Mouse (Mus musculus) heart, postnatal 0 days (tissue): Measurements from ENCODE around the gene Nkain4. TPM values are rescaled to one million over a fixed set of nuclear protein-coding genes. Genes with fewer than 3 reads are reported as not detected.

ENCODE experiments used
- ATAC-seq: fragments of 200-750 bp; cut with Nextera tagmentation; 2 replicates; pipeline ENCODE4 v1.8.0; 2017; ENCODE audit warnings: low read depth, moderate number of reproducible peaks, moderate library complexity; ENCODE audit not compliant: insufficient read depth
- DNase-seq: peaks from one replicate; pipeline ENCODE4 v3.0.0-alpha.2; 2016; ENCODE audit warnings: low spot score
- H3K27ac ChIP-seq: fragments of 300-500 bp; sonication (generic); 2 replicates; pipeline ENCODE4 v1.5.1; 2014; ENCODE audit warnings: low read depth, mild to moderate bottlenecking
- H3K27me3 ChIP-seq: fragments of 300-500 bp; sonication (generic); 2 replicates; pipeline ENCODE4 v1.6.1; 2014; ENCODE audit warnings: low read length, mixed read lengths; ENCODE audit not compliant: control insufficient read depth, insufficient read depth
- H3K36me3 ChIP-seq: fragments of 300-500 bp; sonication (generic); replicated peaks from 2 replicates; pipeline ENCODE4 v1.6.1; 2014; ENCODE audit warnings: low read length, mixed read lengths; ENCODE audit not compliant: control insufficient read depth, insufficient read depth
- H3K4me1 ChIP-seq: fragments of 300-500 bp; sonication (generic); 2 replicates; pipeline ENCODE4 v1.6.1; 2014; ENCODE audit warnings: antibody characterized with exemption; ENCODE audit not compliant: control insufficient read depth, insufficient read depth
- H3K4me2 ChIP-seq: fragments of 300-500 bp; sonication (generic); 2 replicates; pipeline ENCODE4 v1.6.1; 2014; ENCODE audit warnings: low read depth, mild to moderate bottlenecking, low read length, moderate library complexity
- H3K4me3 ChIP-seq: fragments of 300-500 bp; sonication (generic); 2 replicates; pipeline ENCODE4 v1.5.1; 2014; ENCODE audit warnings: low read depth, low read length
- H3K9ac ChIP-seq: fragments of 300-500 bp; sonication (generic); replicated peaks from 2 replicates; pipeline ENCODE4 v1.6.1; 2014; ENCODE audit warnings: low read depth, low read length, mixed read lengths
- H3K9me3 ChIP-seq: fragments of 300-500 bp; sonication (generic); replicated peaks from 2 replicates; pipeline ENCODE4 v1.6.1; 2016; ENCODE audit warnings: low read length; ENCODE audit not compliant: control insufficient read depth
- CTCF ChIP-seq: IDR thresholded peaks from 2 replicates; pipeline ENCODE4 v1.5.1; 2016; ENCODE audit warnings: antibody characterized with exemption, control low read depth, low read depth
- EP300 ChIP-seq: IDR thresholded peaks from 2 replicates; pipeline ENCODE4 v1.6.1; 2016; ENCODE audit warnings: antibody characterized with exemption, low read depth
- WGBS: fragments of 180-500 bp; shearing (Covaris S2); extraction: QIAGEN DNeasy Blood & Tissue Kit; methylation state at CpG from one replicate; pipeline ENCODE4 v1.1.7; 2014; 5-methylcytosine and 5-hydroxymethylcytosine counted together
- microRNA-seq: library from miRNA; unstranded; fragments of <30 nt; microRNA quantifications from one replicate; pipeline ENCODE4, GENCODE M21; 2016
- polyA plus RNA-seq: library from polyadenylated mRNA; unstranded; fragments of >200 nt; fragmentation: Nextera tagmentation; extraction: Ambion mirVana; gene quantifications from 2 replicates; pipeline ENCODE4 v1.2.1, GENCODE M21; 2015
- total RNA-seq: library from RNA; depleted of rRNA; stranded (reverse); fragments of >200 nt; gene quantifications from 2 replicates; pipeline ENCODE4 v1.2.3, GENCODE M21; 2014; ENCODE audit warnings: low replicate concordance; rRNA removed

Gene Nkain4
- total and polyA plus RNA-seq, 2 experiments from 2014 or later: 9.8 to 27.6 TPM

DNA sequence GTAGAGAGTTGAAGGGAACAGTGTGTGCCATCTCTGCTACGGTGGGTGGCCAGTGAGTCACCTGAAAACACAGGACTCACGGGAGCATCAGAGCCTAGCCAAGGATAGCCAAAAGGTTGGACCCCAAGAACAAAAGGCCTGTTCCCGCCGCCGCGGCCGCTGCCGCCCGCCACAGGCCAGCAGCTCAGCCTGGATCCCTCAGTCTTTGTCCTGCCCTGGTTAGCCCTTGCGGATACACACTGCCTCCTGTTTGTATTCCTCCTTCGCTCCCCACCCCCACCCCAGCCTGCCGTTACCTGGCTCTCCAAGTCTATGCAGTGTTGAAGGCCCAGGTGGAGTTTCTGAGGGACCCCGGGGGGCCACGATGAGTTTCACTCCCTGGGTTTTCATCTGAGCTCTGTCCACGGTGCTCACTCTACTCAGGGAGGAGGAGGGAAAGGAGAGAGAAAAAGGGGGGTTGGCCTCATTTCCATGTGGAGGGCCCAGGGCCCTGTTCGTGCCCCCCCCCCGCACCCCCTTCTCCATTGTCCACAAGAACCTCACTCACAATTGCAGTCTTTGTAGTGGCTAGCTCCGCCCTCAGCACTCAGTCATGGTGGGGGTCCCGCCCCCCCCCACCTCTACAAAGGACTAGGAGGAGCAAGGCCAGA, 65.1 kb downstream of the Nkain4 start:
- Histone ChIP-seq H3K9me3 (no peaks in the 10 kb centered on the region), H3K36me3 (no peaks in the 10 kb centered on the region), H3K27me3 (peaks cover 94% of the 10 kb centered on the region), H3K4me2 (no peak overlapping the region), H3K4me3 (no peak overlapping the region), H3K9ac (no peak overlapping the region), H3K4me1 (no peaks in the 10 kb centered on the region), H3K27ac (no peak overlapping the region)
- DNase-seq: no peak
- no peak for ATAC-seq
- TF ChIP-seq CTCF (no peak), EP300 (no peak)
- WGBS: 7% methylated on average over 18 of the region's 19 CpGs

DNA sequence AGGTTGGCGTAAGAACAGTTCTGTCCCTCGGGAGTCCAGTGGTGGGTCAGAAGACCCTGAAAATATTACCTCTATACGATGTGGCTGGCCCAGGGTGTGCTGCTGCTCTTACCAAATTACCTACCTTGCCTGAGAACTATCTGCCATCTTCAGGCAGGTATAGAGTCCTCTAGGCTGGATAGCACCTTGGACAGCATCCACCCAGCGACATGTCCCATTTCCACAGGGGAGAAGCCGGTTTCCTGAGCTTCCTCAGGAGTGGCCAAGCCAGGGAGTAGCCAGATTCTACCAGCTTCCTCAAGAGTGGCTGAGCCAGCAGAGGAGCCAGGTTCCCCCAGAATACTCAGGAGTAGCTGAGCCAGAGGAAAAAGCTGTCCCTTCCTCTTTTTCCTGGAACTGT, 69.2 kb downstream of the Nkain4 start:
- DNase-seq: no peak
- Histone ChIP-seq H3K4me2 (no peak overlapping the region), H3K27me3 (peaks cover 55% of the 10 kb centered on the region), H3K4me1 (no peaks in the 10 kb centered on the region), H3K9ac (no peak overlapping the region), H3K9me3 (no peaks in the 10 kb centered on the region), H3K4me3 (no peak overlapping the region), H3K36me3 (no peaks in the 10 kb centered on the region), H3K27ac (no peak overlapping the region)
- TF ChIP-seq EP300: no peak
- TF ChIP-seq CTCF: no peak
- 47% methylated on average over 5 of the region's 5 CpGs for WGBS
- no peak for ATAC-seq

Small RNA genes lying within 50 kb of the gene (microRNA-seq; reads per million reads assigned to microRNA genes)
- not detected for gene Mir124a-3

Other genes starting within 250 kb of the Nkain4 start
- 22.8 and 28.3 TPM in 2 replicates for gene Dido1, start 244.7 kb downstream of the Nkain4 start, total RNA-seq
- gene Dido1, start 244.7 kb downstream of the Nkain4 start, polyA plus RNA-seq: 9.9 and 12.2 TPM in 2 replicates
- gene Gid8, start 244.6 kb downstream of the Nkain4 start, total RNA-seq: 26.7 and 29.8 TPM in 2 replicates
- 51.9 and 52.6 TPM in 2 replicates for gene Gid8, start 244.6 kb downstream of the Nkain4 start, polyA plus RNA-seq
- 1.5 TPM in 1 of 2 replicates, not detected in the other for gene Slc17a9, start 229.4 kb downstream of the Nkain4 start, total RNA-seq
- gene Slc17a9, start 229.4 kb downstream of the Nkain4 start, polyA plus RNA-seq: 0.44 and 0.60 TPM in 2 replicates
- gene Bhlhe23, start 177.8 kb downstream of the Nkain4 start, total RNA-seq: not detected in 2 replicates
- not detected in 2 replicates for gene Bhlhe23, start 177.8 kb downstream of the Nkain4 start, polyA plus RNA-seq
- 15.8 and 51.0 TPM in 2 replicates for gene Ythdf1, start 33.8 kb downstream of the Nkain4 start, total RNA-seq
- gene Ythdf1, start 33.8 kb downstream of the Nkain4 start, polyA plus RNA-seq: 27.1 and 27.7 TPM in 2 replicates
- gene Birc7, start 25.7 kb downstream of the Nkain4 start, total RNA-seq: 0.84 TPM in 1 of 2 replicates, not detected in the other
- gene Birc7, start 25.7 kb downstream of the Nkain4 start, polyA plus RNA-seq: 0.07 and 0.10 TPM in 2 replicates
- gene Arfgap1, start 12.5 kb upstream of the Nkain4 start, total RNA-seq: 40.9 and 58.7 TPM in 2 replicates
- gene Arfgap1, start 12.5 kb upstream of the Nkain4 start, polyA plus RNA-seq: 51.0 and 51.4 TPM in 2 replicates
- 0.15 and 2.0 TPM in 2 replicates for gene Col20a1, start 31.8 kb upstream of the Nkain4 start, total RNA-seq
- 0.05 TPM in 2 replicates for gene Col20a1, start 31.8 kb upstream of the Nkain4 start, polyA plus RNA-seq
- gene Chrna4, start 88.8 kb upstream of the Nkain4 start, total RNA-seq: 0.81 TPM in 1 of 2 replicates, not detected in the other
- gene Chrna4, start 88.8 kb upstream of the Nkain4 start, polyA plus RNA-seq: 0.05 and 0.12 TPM in 2 replicates
- gene Kcnq2, start 180.6 kb upstream of the Nkain4 start, total RNA-seq: 0.04 and 0.08 TPM in 2 replicates
- gene Kcnq2, start 180.6 kb upstream of the Nkain4 start, polyA plus RNA-seq: not detected in 2 replicates
- 263 and 291 TPM in 2 replicates for gene Eef1a2, start 202.3 kb upstream of the Nkain4 start, total RNA-seq
- gene Eef1a2, start 202.3 kb upstream of the Nkain4 start, polyA plus RNA-seq: 19.9 and 21.6 TPM in 2 replicates
- 154 and 155 TPM in 2 replicates for gene Ppdpf, start 232.5 kb upstream of the Nkain4 start, total RNA-seq
- 145 and 157 TPM in 2 replicates for gene Ppdpf, start 232.5 kb upstream of the Nkain4 start, polyA plus RNA-seq
- gene Ptk6, start 248.1 kb upstream of the Nkain4 start, total RNA-seq: not detected in 2 replicates
- gene Ptk6, start 248.1 kb upstream of the Nkain4 start, polyA plus RNA-seq: not detected in 2 replicates